Mouse (Mus musculus): ENCODE measurements at regions not wholly inside any gene's neighbourhood (a gene's known extent, or its start where the extent isn't known, plus 50 kb on each side); places are given as distances from the start of the nearest gene placed in this dataset.

- DNase-seq, result no peak
Measured at GRCm38 (mm10) chr19:15851622-15852021, 95.5 kb downstream of the Psat1 start.

- no peak for DNase-seq
Measured at GRCm38 (mm10) chr19:15850722-15851121, 96.4 kb downstream of the Psat1 start.

- no peak for DNase-seq
Measured at GRCm38 (mm10) chr19:15849235-15849634, 97.9 kb downstream of the Psat1 start.

GRCm38 (mm10) chr19:15838327-15838726 is 108.8 kb downstream of the Psat1 start:
- DNase-seq, result no peak

- no peak for DNase-seq
Measured at GRCm38 (mm10) chr19:15837715-15838175, 109.4 kb downstream of the Psat1 start.

GRCm38 (mm10) chr19:15836956-15837714 is 110.0 kb downstream of the Psat1 start:
- peak; percentile 5 to 6 for DNase-seq

- DNase-seq, result no peak
Measured at GRCm38 (mm10) chr19:15836201-15836955, 110.8 kb downstream of the Psat1 start.

- no peak for DNase-seq
Measured at GRCm38 (mm10) chr19:15830385-15830784, 116.8 kb downstream of the Psat1 start.

- DNase-seq, result no peak
Measured at GRCm38 (mm10) chr19:15829158-15829557, 118.0 kb downstream of the Psat1 start.

- no peak for DNase-seq
Measured at GRCm38 (mm10) chr19:15827990-15828705, 119.0 kb downstream of the Psat1 start.

GRCm38 (mm10) chr19:15827120-15827989 is 119.8 kb downstream of the Psat1 start:
- DNase-seq, result no peak

GRCm38 (mm10) chr19:15823688-15824371 is 123.3 kb downstream of the Psat1 start:
- DNase-seq, result no peak

- no peak for DNase-seq
Measured at GRCm38 (mm10) chr19:15820020-15820419, 127.1 kb downstream of the Psat1 start.

- no peak for DNase-seq
Measured at GRCm38 (mm10) chr19:15815166-15815565, 132.0 kb downstream of the Psat1 start.

GRCm38 (mm10) chr19:15809008-15809407 is 138.1 kb downstream of the Psat1 start:
- no peak for DNase-seq

GRCm38 (mm10) chr19:15807681-15808080 is 139.5 kb downstream of the Psat1 start:
- DNase-seq, result no peak

GRCm38 (mm10) chr19:15803131-15803889 is 143.8 kb downstream of the Psat1 start:
- no peak for DNase-seq

- no peak for DNase-seq
Measured at GRCm38 (mm10) chr19:15802641-15803040, 144.5 kb downstream of the Psat1 start.

- peak; percentile 70 to 82 for DNase-seq
Measured at GRCm38 (mm10) chr19:15801811-15802486, 145.2 kb downstream of the Psat1 start.

Measured in cerebellum, postnatal 25 days (tissue).